Mouse (Mus musculus) right cerebral cortex, postnatal 14 days (tissue): ENCODE data around the gene Zic3.

ENCODE experiments used
- DNase-seq: peaks from one replicate; pipeline ENCODE4 v3.0.0; 2022

Zic3 gene

DNA sequence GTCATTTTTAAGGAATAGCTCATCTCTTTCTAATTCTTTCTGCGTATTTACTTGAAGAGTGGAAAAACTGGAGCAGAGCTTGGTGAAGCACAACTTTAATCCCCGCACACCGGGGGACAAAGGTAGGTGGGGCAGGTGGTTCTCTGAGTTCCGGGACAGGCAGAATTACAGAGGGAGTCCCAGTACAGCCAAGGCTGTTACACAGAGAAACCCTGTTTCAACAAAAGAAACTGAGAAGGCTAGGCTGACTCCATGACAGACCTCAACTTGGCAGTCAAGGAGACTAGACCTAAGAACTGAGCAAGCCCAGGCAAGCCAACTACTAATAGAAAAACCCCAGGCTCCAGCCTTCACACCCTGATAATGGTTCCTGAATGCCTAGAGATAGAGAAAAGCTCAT, 20.0 kb downstream of the Zic3 start:
- no peak for DNase-seq
